Mouse (Mus musculus): ENCODE data around the gene Stmn1.

The Stmn1 gene

GRCm38 (mm10) chr4:134512798-134513197 is 44.7 kb downstream of the Stmn1 start:
- DNase-seq (ENCODE audit: low spot score in 2 of 2) = peak; percentile 29 to 49

GRCm38 (mm10) chr4:134514309-134514930 is 46.3 kb downstream of the Stmn1 start:
- DNase-seq (ENCODE audit: low spot score in 2 of 2) = no peak

GRCm38 (mm10) chr4:134515614-134516013 is 47.5 kb downstream of the Stmn1 start:
- DNase-seq (ENCODE audit: low spot score in 2 of 2) = no peak

GRCm38 (mm10) chr4:134516981-134517380 is 48.9 kb downstream of the Stmn1 start:
- no peak for DNase-seq (ENCODE audit: low spot score in 2 of 2)

- DNase-seq (ENCODE audit: low spot score in 2 of 2) = no peak
These were observed 49.6 kb downstream of the Stmn1 start for GRCm38 (mm10) chr4:134517719-134518118.

- DNase-seq (ENCODE audit: low spot score in 2 of 2) = no peak
These were observed 50.4 kb downstream of the Stmn1 start for GRCm38 (mm10) chr4:134518541-134518940.

GRCm38 (mm10) chr4:134519281-134519680 is 51.2 kb downstream of the Stmn1 start:
- no peak for DNase-seq (ENCODE audit: low spot score in 2 of 2)
